Mouse (Mus musculus) heart, adult 2 months (tissue): Measurements from ENCODE around the gene Fam107a. TPM values are rescaled to one million over a fixed set of nuclear protein-coding genes. Genes with fewer than 3 reads are reported as not detected.

Source experiments
- DNase-seq, 2 experiments: peaks; one replicate each; pipeline ENCODE4 v3.0.0; 2021
- H3K27ac ChIP-seq: fragments of 200-600 bp; 2 replicates; pipeline ENCODE4 v1.8.1; 2022
- H3K27me3 ChIP-seq: fragments of 200-500 bp; 2 replicates; pipeline ENCODE4 v1.6.1; 2012; ENCODE audit warnings: mild to moderate bottlenecking, low read length, inconsistent platforms, mixed read lengths; ENCODE audit not compliant: control insufficient read depth, insufficient read depth
- H3K36me3 ChIP-seq: fragments of 200-500 bp; 2 replicates; pipeline ENCODE4 v1.6.1; 2012; ENCODE audit warnings: low read length, inconsistent platforms; ENCODE audit not compliant: control insufficient read depth, insufficient read depth
- H3K4me1 ChIP-seq: fragments of 200-500 bp; 2 replicates; pipeline ENCODE4 v1.6.1; 2011; ENCODE audit warnings: low read length; ENCODE audit not compliant: control insufficient read depth, insufficient read depth
- H3K4me3 ChIP-seq: fragments of 200-600 bp; 2 replicates; pipeline ENCODE4 v1.8.1; 2022
- H3K79me2 ChIP-seq: fragments of 200-500 bp; replicated peaks from 2 replicates; pipeline ENCODE4 v1.6.1; 2012; ENCODE audit warnings: mild to moderate bottlenecking, inconsistent platforms, low read length, moderate library complexity, mixed read lengths; ENCODE audit not compliant: control insufficient read depth, insufficient read depth
- H3K9ac ChIP-seq: fragments of 200-500 bp; 2 replicates; pipeline ENCODE4 v1.6.1; 2012; ENCODE audit warnings: low read depth, mild to moderate bottlenecking, control low read depth, inconsistent platforms, low read length, mixed read lengths
- CTCF ChIP-seq: fragments of 200-600 bp; IDR thresholded peaks from 2 replicates; pipeline ENCODE4 v1.8.1; 2022; ENCODE audit warnings: antibody characterized with exemption, mild to moderate bottlenecking, moderate library complexity
- EP300 ChIP-seq: fragments of 200-500 bp; IDR thresholded peaks from 2 replicates; pipeline ENCODE4 v1.6.1; 2011; ENCODE audit warnings: low read depth, low read length, control low read depth; ENCODE audit not compliant: insufficient read depth
- POLR2A ChIP-seq: fragments of 200-500 bp; IDR thresholded peaks from 2 replicates; pipeline ENCODE4 v1.6.1; 2011; ENCODE audit warnings: mild to moderate bottlenecking, low read depth, low read length, control low read depth; ENCODE audit not compliant: insufficient read depth
- WGBS: fragments of 180-500 bp; shearing (Covaris S2); methylation state at CpG from one replicate; pipeline ENCODE4 v1.1.7; 2018; 5-methylcytosine and 5-hydroxymethylcytosine counted together
- intact Hi-C: fragments of 180-260 bp; cut with DNase I; formaldehyde crosslinking; loops from one replicate; pipeline ENCODE4 v1.15.1; 2025
- polyA plus RNA-seq: library from polyadenylated mRNA; depleted of rRNA; stranded (reverse); fragments of >200 nt; gene quantifications from 2 replicates; pipeline ENCODE4 v1.2.3, GENCODE M21; 2012; rRNA removed
- total RNA-seq, 2 experiments: library from RNA; stranded (reverse); gene quantifications; 2 replicates each; pipeline ENCODE4 v1.2.3; 2021

Fam107a gene
- total and polyA plus RNA-seq, 3 experiments = 5.1 to 17.2 (median 5.4) TPM

- 82% methylated on average over 8 of the region's 8 CpGs for WGBS
Measured at GRCm38 (mm10) chr14:8246878-8247277, 70.9 kb downstream of the Fam107a start.

More at GRCm38 (mm10) chr14:8246878-8247277, 70.9 kb downstream of the Fam107a start:
- H3K4me3 ChIP-seq = no peak overlapping the region
- no peak overlapping the region for H3K9ac ChIP-seq
- DNase-seq = no peak
- H3K4me1 ChIP-seq = no peaks in the 10 kb centered on the region; the same call in 1 of the 2 replicates
- H3K79me2 ChIP-seq = no peaks in the 10 kb centered on the region
- no peak overlapping the region for H3K27ac ChIP-seq
- intact Hi-C loops = no loop called here
- TF ChIP-seq POLR2A (no peak), CTCF (no peak), EP300 (no peak)
- H3K36me3 ChIP-seq = no peaks in the 10 kb centered on the region
- no peaks in the 10 kb centered on the region for H3K27me3 ChIP-seq

Other genes starting within 250 kb of the Fam107a start
- gene Rpp14, start 237.7 kb downstream of the Fam107a start, total RNA-seq = 10 to 100 TPM; 23.1 to 29.7 TPM
- gene Rpp14, start 237.7 kb downstream of the Fam107a start, polyA plus RNA-seq = 11.2 and 16.7 TPM in 2 replicates
- 10 to 100 TPM; 23.1 to 24.6 TPM for gene Pxk, start 219.8 kb downstream of the Fam107a start, total RNA-seq
- gene Pxk, start 219.8 kb downstream of the Fam107a start, polyA plus RNA-seq = 18.3 and 27.3 TPM in 2 replicates
- 100 to 1,000 TPM; 722 to 825 TPM for gene Pdhb, start 145.0 kb downstream of the Fam107a start, total RNA-seq
- gene Pdhb, start 145.0 kb downstream of the Fam107a start, polyA plus RNA-seq = 324 and 636 TPM in 2 replicates
- gene Kctd6, start 103.9 kb downstream of the Fam107a start, total RNA-seq = 10 to 100 TPM in 1 of 2 experiments, 1 to 10 TPM in 1; 8.4 to 10.3 TPM
- 7.3 and 10.7 TPM in 2 replicates for gene Kctd6, start 103.9 kb downstream of the Fam107a start, polyA plus RNA-seq
- gene Acox2, start 58.7 kb downstream of the Fam107a start, total RNA-seq = under 1 TPM; 0.34 to 0.91 TPM
- gene Acox2, start 58.7 kb downstream of the Fam107a start, polyA plus RNA-seq = 0.73 and 1.3 TPM in 2 replicates
- gene Oit1, start 60.7 kb upstream of the Fam107a start, total RNA-seq = not detected
- gene Oit1, start 60.7 kb upstream of the Fam107a start, polyA plus RNA-seq = 1.8 TPM in 1 of 2 replicates, not detected in the other